Mouse (Mus musculus) gastrocnemius, postnatal 4 days (tissue): ENCODE results near the gene Gclc. TPM values are rescaled to one million over a fixed set of nuclear protein-coding genes. Genes with fewer than 3 reads are reported as not detected.

ENCODE experiments used
- DNase-seq, 2 experiments: peaks; one replicate each; pipeline ENCODE4 v3.0.0; 2021 to 2022; ENCODE audit warnings: low spot score in 2 of 2, mixed read lengths in 2 of 2
- total RNA-seq, 2 experiments: library from RNA; stranded (reverse); gene quantifications; 2 replicates each; pipeline ENCODE4 v1.2.3; 2021

The Gclc gene
- total RNA-seq, 2 experiments from 2014 or later = 7.2 to 10.1 TPM

DNA sequence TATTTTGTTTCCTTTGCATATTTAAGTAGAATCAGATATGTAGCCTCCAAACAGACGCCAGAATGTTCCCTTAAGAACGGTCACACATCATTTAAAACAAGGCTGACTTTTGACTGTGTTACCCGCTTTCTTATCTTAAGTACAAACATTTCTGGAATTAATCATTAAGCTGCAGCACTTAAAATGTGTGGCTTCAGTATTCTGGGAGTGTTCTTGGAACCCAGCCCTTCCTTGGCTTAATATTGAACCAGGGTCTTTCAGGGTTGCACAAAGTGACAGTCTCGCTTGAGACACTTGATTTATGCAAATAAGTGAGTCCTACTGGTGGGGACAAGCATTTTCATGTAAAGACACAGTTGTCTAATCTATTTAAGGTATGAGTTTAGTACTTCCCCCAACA is 27.9 kb downstream of the Gclc start:
- DNase-seq = no peak

DNA sequence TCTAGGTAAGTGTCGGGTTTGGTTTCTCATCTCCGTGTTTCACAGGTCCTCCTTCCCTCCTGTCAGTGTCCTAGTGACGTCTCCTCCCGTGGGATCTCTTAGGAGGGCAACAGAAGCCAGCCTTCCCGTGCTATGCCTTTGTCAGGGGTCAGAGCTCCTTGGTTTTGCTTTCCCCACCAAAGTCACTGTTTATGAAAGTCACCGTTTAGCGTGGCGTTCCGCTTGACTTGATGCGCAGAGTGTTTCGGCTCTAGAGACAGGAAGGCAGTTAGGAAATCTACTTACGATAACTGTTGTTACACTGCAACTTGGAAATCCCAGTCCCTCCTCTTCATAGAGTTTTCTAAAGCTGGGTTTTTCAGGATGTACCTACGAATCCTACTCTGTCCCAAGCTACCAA is 28.7 kb downstream of the Gclc start:
- DNase-seq = no peak

DNA sequence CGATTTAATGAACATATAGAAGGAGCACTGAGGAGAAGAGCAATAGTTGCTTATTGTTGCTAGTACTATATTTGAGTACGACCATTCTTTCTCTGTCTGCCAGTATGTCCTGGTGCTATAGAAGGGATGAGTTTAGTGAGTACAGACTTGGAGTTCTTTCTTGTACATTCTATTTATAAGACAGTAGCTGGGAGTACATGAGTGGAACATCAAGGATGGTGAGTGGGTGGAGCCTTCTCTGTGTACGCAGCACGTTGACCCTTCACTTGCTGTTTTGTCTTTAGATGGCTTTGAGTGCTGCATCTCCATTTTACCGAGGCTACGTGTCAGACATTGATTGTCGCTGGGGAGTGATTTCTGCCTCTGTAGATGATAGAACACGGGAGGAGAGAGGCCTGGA is 31.1 kb downstream of the Gclc start:
- DNase-seq = no peak

DNA sequence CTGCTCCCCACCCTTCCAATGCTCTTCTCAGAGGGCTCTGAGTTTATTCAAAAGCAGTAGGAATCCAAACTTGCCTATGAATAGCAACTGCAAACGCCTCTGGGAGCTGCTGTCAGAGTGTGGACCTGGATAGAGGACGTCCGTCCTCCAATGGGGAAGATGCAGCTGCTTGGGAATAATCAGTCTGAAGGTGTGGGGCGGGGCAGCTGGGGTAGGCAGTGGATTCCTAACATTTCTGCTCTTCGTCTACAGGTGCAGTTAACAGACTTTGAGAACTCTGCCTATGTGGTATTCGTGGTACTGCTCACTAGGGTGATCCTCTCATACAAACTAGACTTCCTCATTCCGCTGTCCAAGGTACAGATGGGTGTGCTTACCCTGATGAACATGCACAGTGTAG is 33.6 kb downstream of the Gclc start:
- no peak for DNase-seq

DNA sequence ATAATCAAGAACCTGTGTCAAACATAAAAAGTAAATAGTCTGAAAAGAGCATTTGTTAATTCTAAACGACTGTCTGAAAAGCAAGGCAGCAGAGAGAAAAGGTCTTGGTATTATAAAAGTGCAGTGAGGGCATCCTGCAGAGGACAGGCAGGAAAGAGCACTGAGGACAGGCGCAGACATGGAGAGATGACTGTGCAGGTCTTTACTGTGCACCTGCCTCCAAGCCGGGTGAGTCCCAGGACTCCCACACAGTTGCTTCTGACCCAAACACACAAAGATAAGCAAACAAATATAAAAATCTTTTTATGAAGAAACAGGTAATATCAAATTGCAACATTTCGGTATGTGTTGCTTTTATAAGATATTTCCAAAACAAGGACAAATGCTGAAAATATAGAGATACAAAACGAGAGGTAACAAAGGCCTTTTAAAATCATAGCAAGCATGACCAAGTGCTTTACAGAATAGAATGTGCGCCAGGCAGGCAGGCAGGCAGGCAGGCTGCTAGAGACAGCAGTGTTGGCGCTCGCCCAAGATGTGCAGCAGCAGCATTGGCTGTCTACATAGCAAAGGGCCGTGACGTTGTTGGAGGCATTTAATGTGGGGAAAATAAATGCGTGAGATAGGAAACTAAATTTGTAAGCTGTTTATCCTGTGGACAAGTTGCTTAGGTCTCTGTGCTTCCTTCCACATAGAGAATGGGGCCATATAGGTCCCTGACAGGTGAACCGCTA is 35.4 kb downstream of the Gclc start:
- DNase-seq = peak in 1 of 2 experiments; percentile 35

DNA sequence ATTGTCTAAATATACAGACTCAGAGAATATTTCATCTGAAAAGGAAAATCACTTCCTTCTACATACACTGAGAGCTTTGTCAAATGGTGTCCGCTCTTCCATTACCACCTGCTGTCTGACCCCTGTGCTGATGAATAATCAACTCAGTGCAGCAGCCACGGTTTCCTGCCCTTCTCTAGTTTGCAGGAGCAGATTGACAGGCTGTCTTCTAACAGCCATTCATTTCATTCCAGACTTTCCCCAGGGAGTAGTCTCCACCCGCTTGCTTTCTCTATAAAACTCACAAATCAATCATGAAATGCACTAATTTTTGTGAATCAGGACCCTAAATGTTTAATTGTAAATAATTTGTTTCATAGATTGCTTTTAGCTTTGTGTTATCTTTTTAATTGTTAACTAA is 39.5 kb downstream of the Gclc start:
- no peak for DNase-seq

DNA sequence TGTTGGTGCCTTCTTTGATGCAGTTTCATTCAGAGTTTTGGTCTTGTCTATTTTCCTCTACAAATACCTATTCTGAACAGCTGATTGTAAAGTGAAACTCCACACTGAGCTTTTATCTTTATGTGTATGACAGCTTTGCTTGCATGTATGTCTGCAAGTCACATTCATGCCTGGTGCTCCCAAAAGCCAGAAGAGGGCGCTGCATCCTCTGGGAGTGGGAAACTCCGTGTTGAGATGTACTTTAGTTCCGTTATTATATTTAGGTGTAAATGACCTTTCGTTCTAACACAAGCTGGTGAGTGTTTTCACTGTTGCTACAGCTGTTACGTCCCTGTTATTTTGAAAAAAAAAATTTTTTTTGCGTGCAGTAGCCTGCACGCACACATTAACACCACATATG is 48.1 kb downstream of the Gclc start:
- peak in 1 of 2 experiments; percentile 32 for DNase-seq

DNA sequence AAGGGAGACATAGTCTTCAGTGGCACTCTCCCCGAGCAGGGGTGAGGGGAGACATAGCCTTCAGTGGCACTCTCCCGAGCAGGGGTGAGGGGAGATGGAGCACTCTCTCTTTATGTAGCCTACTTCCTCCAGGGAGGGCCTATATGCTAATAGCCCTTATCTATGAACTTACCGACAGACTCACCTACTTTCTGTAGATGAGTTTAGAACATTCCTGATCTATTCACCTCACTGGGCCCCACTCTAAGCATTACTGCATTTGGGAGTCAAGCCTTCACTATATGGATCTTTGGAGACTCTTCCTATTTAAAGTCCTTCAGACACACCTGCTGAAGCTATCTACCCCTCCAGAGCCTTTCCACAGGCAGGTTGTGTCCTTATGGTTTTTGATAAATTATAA is 52.1 kb downstream of the Gclc start:
- no peak for DNase-seq

DNA sequence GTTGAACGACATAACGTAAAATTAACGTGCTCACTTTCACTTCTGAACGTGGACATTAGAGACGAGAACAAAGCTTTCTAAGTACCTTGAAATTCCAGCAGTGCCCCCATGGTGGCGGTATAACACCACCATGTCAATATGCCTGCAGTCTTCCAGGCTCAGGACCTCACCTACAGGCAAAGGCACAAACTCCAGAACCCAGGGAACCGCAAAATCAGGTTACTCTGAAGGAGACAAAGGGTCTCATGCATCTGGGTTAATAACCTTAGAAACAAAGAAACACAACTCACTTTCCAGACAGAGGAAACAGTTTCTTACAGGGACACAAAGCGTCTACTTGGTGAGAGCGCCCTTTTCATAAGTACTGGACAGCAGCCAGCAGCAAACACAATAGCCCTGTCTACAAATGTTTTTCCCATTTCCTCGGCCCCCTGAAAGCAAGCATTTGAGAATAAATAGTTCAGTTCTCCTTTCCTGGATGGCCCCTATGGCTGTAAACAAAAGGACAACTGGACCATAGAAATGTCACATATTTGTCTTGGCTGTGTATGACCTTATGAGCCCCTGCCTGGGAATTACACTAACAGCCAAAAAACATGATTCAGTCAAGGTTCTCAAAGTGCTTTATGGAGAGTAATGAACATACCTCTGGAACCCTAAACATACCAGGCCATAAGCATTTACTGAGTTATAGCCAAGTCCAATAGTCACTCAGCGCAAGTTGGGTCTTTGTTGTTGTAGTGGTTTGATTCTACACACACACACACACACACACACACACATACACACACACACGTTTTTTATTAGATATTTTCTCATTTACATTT is 52.7 kb downstream of the Gclc start:
- peak; percentile 64 to 77 for DNase-seq

DNA sequence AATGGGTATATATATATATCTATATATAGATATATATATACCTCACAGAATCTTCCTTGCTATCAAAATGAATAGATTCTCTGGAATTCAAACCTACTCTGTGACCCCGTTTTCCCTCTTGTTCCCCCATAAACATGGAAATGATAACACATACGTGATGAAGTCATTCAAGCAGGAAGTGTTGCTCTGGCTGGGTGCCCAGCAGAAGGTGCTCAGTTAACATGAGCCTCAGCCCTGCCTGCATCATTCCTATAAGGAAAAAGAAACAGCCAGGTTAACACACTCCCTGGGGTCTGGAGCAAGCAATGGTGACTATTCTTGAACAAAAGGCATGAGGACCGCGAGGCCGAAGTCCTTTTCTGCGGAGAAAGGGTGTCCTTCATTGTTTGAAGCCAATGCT is 54.1 kb downstream of the Gclc start:
- no peak for DNase-seq

DNA sequence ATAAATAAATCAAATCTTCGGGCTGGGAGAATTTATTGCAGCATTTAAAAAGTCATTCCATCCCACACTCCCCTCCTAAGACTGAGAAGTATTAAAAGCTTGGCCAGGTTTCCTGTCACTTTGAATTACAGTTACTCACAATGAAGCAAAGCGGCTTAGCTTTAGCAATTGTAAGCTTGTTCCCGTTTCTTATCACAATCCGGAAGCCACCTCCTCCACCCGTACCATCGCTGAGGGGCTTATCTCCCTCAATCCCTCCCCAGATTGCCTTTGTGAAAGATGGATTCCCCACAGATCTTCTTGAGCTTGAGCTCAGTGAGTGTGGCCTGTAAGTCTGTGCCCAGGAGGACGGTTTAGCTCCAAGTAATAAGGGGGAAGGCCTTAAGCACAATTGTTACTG is 64.5 kb downstream of the Gclc start:
- DNase-seq = no peak

DNA sequence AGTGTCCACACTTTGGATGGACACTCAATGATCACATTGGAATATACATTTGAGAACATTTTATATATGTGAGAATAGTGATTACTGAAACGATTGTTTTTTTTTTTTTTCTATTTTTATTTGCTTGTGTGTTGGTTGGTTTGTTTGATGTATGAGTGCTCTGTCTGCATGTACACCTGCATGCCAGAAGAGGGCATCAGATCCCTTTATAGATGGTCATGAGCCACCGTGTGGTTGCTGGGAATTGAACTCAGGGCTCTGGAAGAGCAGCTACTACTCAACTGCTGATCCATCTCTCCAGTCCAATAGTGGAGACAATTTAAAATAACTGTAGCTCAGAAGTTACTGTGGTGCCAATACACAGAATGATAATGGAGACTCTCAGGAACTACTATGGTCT is 65.0 kb downstream of the Gclc start:
- DNase-seq = no peak

DNA sequence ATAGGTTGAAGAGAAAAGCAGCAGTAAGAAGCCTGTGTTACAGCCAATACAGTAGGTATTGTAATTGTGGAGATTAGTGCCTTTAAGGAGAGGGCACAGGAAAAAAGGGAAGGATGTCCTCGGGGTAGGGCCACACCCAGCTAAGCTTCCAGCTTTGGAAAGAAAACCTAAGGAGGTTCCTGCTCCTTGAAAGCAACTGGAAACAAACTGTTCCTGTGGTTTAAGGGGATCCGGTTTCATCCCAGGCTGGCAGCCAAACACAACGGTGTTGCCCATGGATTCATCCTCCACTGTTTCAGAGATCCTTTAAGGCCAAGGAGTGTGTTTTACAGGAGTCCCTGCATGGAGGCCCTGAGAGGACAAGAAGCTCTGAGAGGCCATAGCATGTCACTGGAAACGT is 66.5 kb downstream of the Gclc start:
- no peak for DNase-seq

DNA sequence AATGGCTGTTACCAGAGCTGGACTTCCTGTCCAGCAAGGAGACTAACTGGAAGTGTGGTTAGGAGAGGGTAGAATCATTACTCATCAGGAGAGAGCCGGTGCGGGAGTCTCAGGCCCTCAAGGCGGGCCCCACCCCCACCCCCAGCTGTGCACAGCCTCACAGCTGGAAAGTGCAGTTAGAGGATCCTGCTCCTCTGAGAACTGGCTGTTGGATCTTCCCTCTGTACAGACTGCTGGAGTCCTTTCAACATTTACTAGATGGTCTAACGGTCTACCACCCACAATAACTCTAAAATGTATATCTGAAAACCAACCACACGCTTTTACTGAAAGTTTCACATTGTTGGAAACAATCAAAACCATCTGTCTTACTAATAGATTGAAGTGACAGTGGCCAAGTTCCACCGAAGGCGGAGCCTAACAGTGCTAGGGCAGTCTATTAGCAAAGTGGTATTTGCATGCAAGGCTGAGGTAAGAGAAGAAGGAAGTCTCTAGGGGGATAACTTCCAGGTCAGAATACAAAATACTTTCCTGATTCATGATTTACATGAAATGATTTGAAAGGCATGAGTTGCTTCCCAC is 71.1 kb downstream of the Gclc start:
- peak in 1 of 2 experiments; percentile 45 for DNase-seq

DNA sequence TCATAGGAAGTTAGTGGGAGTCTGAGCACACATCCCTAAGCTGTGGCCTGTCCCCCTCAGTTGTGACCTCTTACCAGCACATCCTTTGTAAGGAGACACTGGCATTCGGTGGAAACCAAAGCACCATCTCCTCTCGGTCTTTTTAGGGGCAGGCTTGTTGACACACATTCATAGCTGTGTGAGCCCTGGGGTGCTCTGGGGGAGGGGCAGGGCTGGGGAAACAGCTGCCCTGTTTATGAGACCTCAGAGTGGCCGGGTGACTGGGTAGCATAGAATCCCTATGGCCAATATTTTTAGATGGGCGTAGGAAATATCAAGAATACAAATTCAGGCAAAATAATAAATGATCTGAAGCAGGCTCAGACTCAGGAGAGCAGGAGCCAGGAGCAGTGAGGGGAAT is 71.9 kb downstream of the Gclc start:
- DNase-seq = no peak

DNA sequence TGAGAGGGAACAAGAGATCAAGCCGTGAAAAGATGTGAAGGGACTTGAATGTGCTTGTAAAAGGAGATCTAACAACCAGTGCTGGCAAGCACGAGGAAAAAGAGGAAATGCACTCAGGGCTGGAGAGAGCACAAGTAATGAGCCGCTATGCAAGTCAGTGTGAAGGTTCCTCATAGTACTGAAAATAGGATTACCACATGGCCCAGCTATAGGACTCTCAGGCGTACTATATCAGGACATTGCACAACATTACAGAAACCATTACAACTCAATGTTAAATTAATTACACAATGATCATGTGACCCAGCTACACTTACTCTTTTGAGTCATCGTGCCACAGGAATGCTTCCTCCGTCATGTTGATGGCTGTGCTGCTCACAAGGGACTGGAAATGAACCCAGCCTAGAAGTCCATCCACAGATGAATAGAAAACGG is 74.2 kb downstream of the Gclc start:
- no peak for DNase-seq

DNA sequence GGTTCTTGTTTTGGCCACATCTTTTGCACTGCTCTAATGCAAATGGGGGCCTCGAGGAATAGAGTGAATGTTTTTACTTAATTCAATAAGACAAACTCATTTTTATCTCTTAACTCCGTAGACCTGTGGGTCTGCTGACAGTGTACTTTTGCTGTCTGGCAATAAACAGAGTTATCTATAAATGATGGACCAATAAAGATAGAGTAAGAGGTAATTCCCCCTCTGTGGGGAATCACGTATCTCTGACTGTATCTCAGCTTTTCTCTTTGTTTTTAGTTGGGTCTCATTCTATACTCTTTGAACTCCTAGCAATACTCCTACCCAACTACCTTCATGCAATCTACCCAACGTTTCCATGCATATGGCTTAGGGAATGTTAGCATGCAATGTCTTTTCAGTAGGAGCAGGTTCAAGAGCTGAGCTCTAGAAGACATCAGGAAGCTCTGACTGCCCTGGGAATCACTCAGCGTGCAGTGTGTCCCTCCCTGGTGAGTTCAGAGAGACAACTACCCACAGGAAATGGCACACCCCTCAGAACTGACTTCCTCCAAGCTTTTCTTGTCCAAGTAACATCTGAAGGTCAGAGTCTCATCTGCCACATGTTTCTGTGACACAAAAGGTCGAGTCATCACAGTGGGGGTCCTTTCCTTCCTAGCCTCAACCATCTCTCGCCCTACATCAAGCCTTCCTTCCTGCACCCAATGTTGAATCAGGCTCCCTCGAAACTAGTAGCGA is 80.1 kb downstream of the Gclc start:
- DNase-seq = no peak

DNA sequence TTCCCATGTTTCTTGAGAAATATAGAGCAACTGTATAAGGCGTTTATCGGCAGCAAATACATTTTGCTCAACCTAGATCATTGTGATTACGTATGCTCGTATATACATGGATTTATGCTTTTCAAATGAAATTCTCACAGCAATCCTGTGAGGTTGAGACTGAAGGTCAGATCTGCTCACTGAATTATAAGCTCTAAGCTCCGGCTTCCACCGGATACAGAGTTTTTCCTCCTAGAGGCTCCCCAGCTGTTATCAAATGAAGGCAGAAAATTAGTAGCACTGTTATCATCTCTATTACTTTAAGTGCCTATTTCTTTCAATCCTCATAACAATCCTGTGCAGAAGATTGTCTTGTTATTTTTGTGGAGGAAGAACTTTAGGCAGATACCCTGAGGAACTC is 80.8 kb downstream of the Gclc start:
- no peak for DNase-seq

DNA sequence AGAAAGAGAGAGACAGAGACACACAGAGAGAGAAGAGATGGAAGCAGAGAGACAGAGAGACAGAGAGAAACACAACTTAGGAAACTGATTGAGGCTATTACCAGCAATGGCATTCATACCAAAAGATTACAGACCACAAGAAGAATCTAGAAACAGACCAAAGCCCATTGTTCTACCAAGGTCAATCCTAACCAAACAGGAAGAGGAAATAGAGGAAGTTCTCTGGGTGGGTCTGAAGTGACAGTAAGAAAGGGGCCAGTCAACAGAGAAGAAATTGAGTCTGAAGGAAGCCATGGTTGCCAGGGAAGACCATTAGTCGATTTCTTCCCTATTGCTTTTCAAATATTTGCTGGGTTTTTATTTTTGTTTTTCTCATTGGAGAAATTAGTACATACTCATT is 81.4 kb downstream of the Gclc start:
- DNase-seq = no peak

DNA sequence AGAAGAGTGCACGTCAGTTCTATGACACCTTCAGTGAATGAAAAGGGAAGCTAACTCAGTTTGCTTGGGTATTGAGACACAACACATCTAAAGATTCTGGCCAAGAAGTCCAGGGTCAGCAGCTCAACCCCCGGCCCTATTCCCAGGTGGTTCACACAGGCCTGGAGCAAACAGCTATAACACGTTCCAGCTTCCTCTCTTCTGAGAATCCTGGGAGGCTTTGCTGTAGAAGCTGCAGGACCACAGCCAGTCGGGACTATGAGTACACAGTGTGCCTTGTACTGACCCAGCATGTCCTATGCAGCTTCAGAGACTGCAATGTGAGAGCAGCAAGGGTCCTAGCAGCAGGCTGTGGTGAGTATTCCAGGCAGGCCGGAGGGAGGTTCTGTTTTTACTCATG is 84.3 kb downstream of the Gclc start:
- no peak for DNase-seq
